Mouse (Mus musculus) testis, adult 2 months (tissue): ENCODE data around the gene Sgo1.

Experiments used
- CTCF ChIP-seq: fragments of 200-500 bp; IDR thresholded peaks from 2 replicates; pipeline ENCODE4 v1.5.1; 2012; ENCODE audit warnings: low read depth, mild to moderate bottlenecking, inconsistent platforms, low read length, moderate library complexity; ENCODE audit not compliant: control insufficient read depth, insufficient read depth, insufficient replicate concordance
- POLR2A ChIP-seq: fragments of 200-500 bp; IDR thresholded peaks from 2 replicates; pipeline ENCODE4 v1.6.1; 2012; ENCODE audit warnings: low read depth, mild to moderate bottlenecking, inconsistent platforms, low read length, moderate library complexity; ENCODE audit not compliant: control insufficient read depth

GRCm38 (mm10) chr17:53627497-53627896 lies 61.6 kb downstream of the Sgo1 start:
- TF ChIP-seq POLR2A (no peak), CTCF (no peak)
